In the genomic region with DNA sequence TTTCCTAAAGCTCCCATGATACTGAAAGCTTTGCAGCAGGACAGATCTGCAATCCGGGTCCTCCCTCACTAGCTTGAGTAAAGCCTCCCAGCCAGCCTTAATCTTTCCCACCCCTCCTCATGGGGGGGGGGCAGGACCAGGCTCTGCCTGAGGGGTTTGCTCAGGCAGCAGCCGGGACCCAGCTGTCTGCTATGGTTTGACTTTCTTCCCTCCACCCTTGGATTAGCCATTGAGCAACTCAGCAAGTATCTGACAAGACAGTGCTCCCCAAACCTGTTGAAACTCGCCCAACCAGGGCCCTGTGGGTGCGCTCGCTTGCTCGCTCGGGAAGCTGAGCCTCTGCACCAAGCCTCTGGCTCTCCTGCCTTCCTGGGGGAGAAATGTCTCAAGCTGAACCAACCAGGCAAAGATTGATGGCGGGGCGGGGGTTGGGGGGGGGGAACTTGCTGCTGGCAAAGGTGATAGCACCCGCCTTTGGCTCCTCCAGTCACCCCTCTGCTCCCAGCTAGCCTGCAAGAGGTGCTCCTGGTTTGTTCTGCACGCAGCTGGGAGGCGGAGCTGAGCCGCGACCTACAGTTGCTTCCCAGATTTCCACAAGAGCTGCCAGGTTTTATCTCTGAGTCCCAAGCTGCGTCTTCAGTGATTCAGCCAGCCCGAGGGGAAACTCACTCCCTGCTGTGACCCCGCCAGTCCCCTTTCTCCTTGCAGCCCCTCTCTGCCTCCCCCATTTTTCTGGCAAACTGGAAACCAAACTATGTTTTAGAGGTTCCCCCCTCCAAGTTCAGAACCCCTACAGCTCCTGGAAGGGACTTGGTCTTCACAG, we compare ENCODE assay signal across 11 mouse cellular contexts. TPM values are rescaled to one million over a fixed set of nuclear protein-coding genes. Genes with fewer than 3 reads are reported as not detected.
A peak's percentile ranks its signal among the peaks of the same experiment; 100 is the strongest.
DNase-seq lines count a peak whose midpoint lies in the region; ATAC-seq and TF ChIP-seq lines count a peak whose summit lies in the region.
"Had no signal": no experiment of that assay in that cellular context is flagged by ENCODE, and none has a peak within 500 bp of the region (broad histone marks: within the 10 kb centered on the region; RNA-seq: fewer than 3 reads in every experiment).

No protein-coding gene starts in this region.

- H3K9me3 ChIP-seq in kidney, embryonic 16.5 days (ENCODE audit: low read length), result no peaks in the 10 kb centered on the region
- H3K9me3 ChIP-seq in E14TG2a.4 (ENCODE audit: low read length), result no peaks in the 10 kb centered on the region
- no peaks in the 10 kb centered on the region for H3K9me3 ChIP-seq in heart, postnatal 0 days (replicated peaks; ENCODE audit: control insufficient read depth, low read length)
- no peaks in the 10 kb centered on the region for H3K9me3 ChIP-seq in forebrain, embryonic 13.5 days (replicated peaks)
- no peaks in the 10 kb centered on the region for H3K9me3 ChIP-seq in midbrain, postnatal 0 days (ENCODE audit: low read length)
- H3K9me3 ChIP-seq: midbrain, embryonic 10.5 days had no signal

- DNase-seq in kidney, postnatal 14 days, result no peak
- DNase-seq in adrenal gland, adult 8-10 months, result peak; percentile 75
- DNase-seq in heart, postnatal 0 days (ENCODE audit: low spot score), result peak; percentile 30
- no peak for DNase-seq in gastrocnemius, adult 8-10 months (ENCODE audit: low spot score in 2 of 2)
- no peak for DNase-seq in midbrain, postnatal 0 days (ENCODE audit: low spot score)
- DNase-seq: thymus, postnatal 25 days had no signal

- no peak for TF ChIP-seq EP300 in heart, postnatal 0 days (IDR thresholded peaks at IDR 0.05; ENCODE audit: low read depth)

- peak overlapping the region; percentile 42 for H3K4me2 ChIP-seq in kidney, embryonic 16.5 days (replicated peaks; ENCODE audit: low read depth, low read length)
- 0 out of 2 replicates have a peak overlapping the region, but pooled peaks have one; percentile 5 for H3K4me2 ChIP-seq in heart, postnatal 0 days (ENCODE audit: low read depth, low read length)
- H3K4me2 ChIP-seq in forebrain, embryonic 13.5 days, result no peak overlapping the region
- H3K4me2 ChIP-seq in midbrain, postnatal 0 days (ENCODE audit: low read depth, low read length, poor library complexity, severe bottlenecking), result no peak overlapping the region

- H3K4me1 ChIP-seq in kidney, embryonic 16.5 days (ENCODE audit: insufficient read depth, low read length), result peaks cover 64% of the 10 kb centered on the region
- peaks cover 37% of the 10 kb centered on the region for H3K4me1 ChIP-seq in E14TG2a.4 (replicated peaks; ENCODE audit: low read depth, low read length)
- H3K4me1 ChIP-seq in heart, postnatal 0 days (ENCODE audit: control insufficient read depth, insufficient read depth), result peaks cover 2% of the 10 kb centered on the region; the same call in 1 of the 2 replicates
- peaks cover 18% of the 10 kb centered on the region for H3K4me1 ChIP-seq in forebrain, embryonic 13.5 days
- peaks cover 11% of the 10 kb centered on the region; the same call in 1 of the 2 replicates for H3K4me1 ChIP-seq in midbrain, postnatal 0 days (ENCODE audit: insufficient read depth, low read length)

- ATAC-seq in kidney, embryonic 16.5 days (ENCODE audit: low FRiP score, low TSS enrichment), result no peak
- ATAC-seq in heart, postnatal 0 days (ENCODE audit: insufficient read depth, low read depth), result no peak
- no peak for ATAC-seq in forebrain, embryonic 13.5 days
- ATAC-seq in midbrain, postnatal 0 days (ENCODE audit: low FRiP score), result no peak
- ATAC-seq: forebrain, embryonic 14.5 days had no signal

- H3K9ac ChIP-seq in kidney, embryonic 16.5 days (replicated peaks; ENCODE audit: low read length), result peak overlapping the region; percentile 61
- H3K9ac ChIP-seq in heart, postnatal 0 days (replicated peaks; ENCODE audit: low read depth, low read length), result no peak overlapping the region
- H3K9ac ChIP-seq in forebrain, embryonic 13.5 days, result no peak overlapping the region
- H3K9ac ChIP-seq in midbrain, postnatal 0 days (replicated peaks; ENCODE audit: low read length, poor library complexity, severe bottlenecking), result no peak overlapping the region

- peak overlapping the region; percentile 40 for H3K27ac ChIP-seq in kidney, embryonic 16.5 days (ENCODE audit: low read length)
- H3K27ac ChIP-seq in heart, postnatal 0 days (ENCODE audit: low read depth), result no peak overlapping the region
- no peak overlapping the region for H3K27ac ChIP-seq in forebrain, embryonic 13.5 days
- no peak overlapping the region for H3K27ac ChIP-seq in midbrain, postnatal 0 days (ENCODE audit: low read depth, low read length)
- H3K27ac ChIP-seq: midbrain, embryonic 10.5 days had no signal

- no peak overlapping the region for H3K4me3 ChIP-seq in kidney, embryonic 16.5 days (ENCODE audit: low read length)
- H3K4me3 ChIP-seq in E14TG2a.4 (replicated peaks; ENCODE audit: low read length), result peak overlapping the region; percentile 26; the same call in 1 of the 2 replicates
- no peak overlapping the region for H3K4me3 ChIP-seq in heart, postnatal 0 days (ENCODE audit: low read depth, low read length)
- H3K4me3 ChIP-seq in forebrain, embryonic 13.5 days, result no peak overlapping the region
- H3K4me3 ChIP-seq in midbrain, postnatal 0 days (ENCODE audit: low read depth, low read length), result no peak overlapping the region
- H3K4me3 ChIP-seq: midbrain, embryonic 10.5 days had no signal

- no peak for TF ChIP-seq CTCF in E14TG2a.4 (conservative IDR thresholded peaks at IDR 0.05; ENCODE audit: low read length)
- no peak for TF ChIP-seq CTCF in heart, postnatal 0 days (IDR thresholded peaks at IDR 0.05; ENCODE audit: low read depth)
- no peak for TF ChIP-seq CTCF in midbrain, postnatal 0 days (IDR thresholded peaks at IDR 0.05)

- H3K27me3 ChIP-seq in kidney, embryonic 16.5 days (ENCODE audit: insufficient read depth, low read length), result peaks cover 36% of the 10 kb centered on the region
- H3K27me3 ChIP-seq in E14TG2a.4 (ENCODE audit: insufficient read depth, low read length), result peaks cover 72% of the 10 kb centered on the region
- H3K27me3 ChIP-seq in heart, postnatal 0 days (ENCODE audit: control insufficient read depth, insufficient read depth, low read length), result peaks cover 72% of the 10 kb centered on the region
- H3K27me3 ChIP-seq in forebrain, embryonic 13.5 days, result peaks cover 67% of the 10 kb centered on the region
- H3K27me3 ChIP-seq in midbrain, postnatal 0 days (ENCODE audit: insufficient read depth, low read length), result peaks cover 4% of the 10 kb centered on the region; the same call in 1 of the 2 replicates

- WGBS in kidney, embryonic 16.5 days, result 14% methylated on average over 17 of the region's 17 CpGs
- 10% methylated on average over 17 of the region's 17 CpGs for WGBS in heart, postnatal 0 days
- 12% methylated on average over 17 of the region's 17 CpGs for WGBS in forebrain, embryonic 13.5 days
- WGBS in midbrain, postnatal 0 days, result 11% methylated on average over 17 of the region's 17 CpGs

- no peaks in the 10 kb centered on the region for H3K36me3 ChIP-seq in kidney, embryonic 16.5 days (ENCODE audit: insufficient read depth, low read length)
- no peaks in the 10 kb centered on the region for H3K36me3 ChIP-seq in E14TG2a.4 (ENCODE audit: insufficient read depth, low read length)
- no peaks in the 10 kb centered on the region for H3K36me3 ChIP-seq in heart, postnatal 0 days (replicated peaks; ENCODE audit: control insufficient read depth, insufficient read depth, low read length)
- no peaks in the 10 kb centered on the region for H3K36me3 ChIP-seq in forebrain, embryonic 13.5 days (ENCODE audit: poor library complexity, severe bottlenecking)
- no peaks in the 10 kb centered on the region for H3K36me3 ChIP-seq in midbrain, postnatal 0 days (ENCODE audit: insufficient read depth, low read length)
- H3K36me3 ChIP-seq: midbrain, embryonic 10.5 days had no signal

RNA-seq across cellular contexts. Expression of gene Wnt4, which starts 5.5 kb away (rescaled TPM):
- 7.9 and 10.8 TPM in 2 replicates for polyA plus RNA-seq in kidney, embryonic 16.5 days (2015; fragmentation: Nextera tagmentation; extraction: Ambion mirVana)
- 100 to 1,000 TPM in 3 of 4 experiments, 10 to 100 TPM in 1; 83.8 to 130 (median 108) TPM for total RNA-seq in adrenal gland, adult 8-10 months (2022)
- total RNA-seq in heart, postnatal 0 days (2014; rRNA removed; ENCODE audit: low replicate concordance), result 0.58 and 2.9 TPM in 2 replicates
- 0.29 and 0.36 TPM in 2 replicates for polyA plus RNA-seq in heart, postnatal 0 days (2015; fragmentation: Nextera tagmentation; extraction: Ambion mirVana)
- polyA plus RNA-seq in forebrain, embryonic 13.5 days (2015; fragmentation: Nextera tagmentation; extraction: Ambion mirVana), result 0.28 and 0.30 TPM in 2 replicates
- 10 to 100 TPM; 12.3 to 17.7 (median 14.3) TPM for total RNA-seq in gastrocnemius, adult 8-10 months (2022)
- 5.6 and 6.3 TPM in 2 replicates for total RNA-seq in midbrain, postnatal 0 days (2014; rRNA removed)
- polyA plus RNA-seq in midbrain, postnatal 0 days (2015; fragmentation: Nextera tagmentation; extraction: Ambion mirVana), result 5.2 and 6.0 TPM in 2 replicates

Comparison
In these comparisons a context has a peak if more than half of its experiments do, and no peak if none do; other contexts are left out.
1. H3K4me2 ChIP-seq: peak in kidney, embryonic 16.5 days (single experiment) and heart, postnatal 0 days (single experiment); none in forebrain, embryonic 13.5 days (single experiment) and midbrain, postnatal 0 days (single experiment).
2. DNase-seq: peak in adrenal gland, adult 8-10 months (single experiment) and heart, postnatal 0 days (single experiment); none in kidney, postnatal 14 days (single experiment), gastrocnemius, adult 8-10 months (0 of 2) and midbrain, postnatal 0 days (single experiment).
3. RNA of gene Wnt4, which starts 5.5 kb away (total RNA-seq): 83.8 to 130 TPM in adrenal gland, adult 8-10 months; 12.3 to 17.7 TPM in gastrocnemius, adult 8-10 months, 5.6 to 6.3 TPM in midbrain, postnatal 0 days and 0.58 to 2.9 TPM in heart, postnatal 0 days; every median in the first group is over 4 times any median in the second.